Mouse (Mus musculus): ENCODE results near the gene Rassf1. TPM values are rescaled to one million over a fixed set of nuclear protein-coding genes. Genes with fewer than 3 reads are reported as not detected.

Gene Rassf1
- polyA plus RNA-seq, 1 experiment from 2014 or later: 89.7 TPM

GRCm38 (mm10) chr9:107521711-107522399 lies 29.5 kb upstream of the Rassf1 start:
- Histone ChIP-seq H3K4me1 (peaks cover 23% of the 10 kb centered on the region), H3K27me3 (peaks cover 28% of the 10 kb centered on the region), H3K9me3 (no peaks in the 10 kb centered on the region), H3K27ac (no peak overlapping the region), H3K4me2 (peak overlapping the region; percentile 34), H3K4me3 (no peak overlapping the region), H3K36me3 (no peaks in the 10 kb centered on the region), H3K9ac (no peak overlapping the region)
- ATAC-seq (ENCODE audit: insufficient number of reproducible peaks, low FRiP score, low TSS enrichment, low read depth): no peak
- WGBS: 20% methylated on average over 25 of the region's 25 CpGs

GRCm38 (mm10) chr9:107522400-107522711 lies 29.0 kb upstream of the Rassf1 start:
- H3K9ac ChIP-seq: no peak overlapping the region
- H3K9me3 ChIP-seq: no peaks in the 10 kb centered on the region
- H3K27me3 ChIP-seq: peaks cover 33% of the 10 kb centered on the region
- WGBS: 30% methylated on average over 2 of the region's 2 CpGs
- H3K4me3 ChIP-seq: no peak overlapping the region
- peaks cover 28% of the 10 kb centered on the region for H3K4me1 ChIP-seq
- H3K4me2 ChIP-seq: peak overlapping the region; percentile 34; the same call in 1 of the 2 replicates
- no peak for ATAC-seq (ENCODE audit: insufficient number of reproducible peaks, low FRiP score, low TSS enrichment, low read depth)
- no peak overlapping the region for H3K27ac ChIP-seq
- no peaks in the 10 kb centered on the region for H3K36me3 ChIP-seq

- no peak overlapping the region for H3K9ac ChIP-seq
- WGBS: 5% methylated on average over 44 of the region's 44 CpGs
- no peaks in the 10 kb centered on the region for H3K9me3 ChIP-seq
- no peak overlapping the region for H3K27ac ChIP-seq
- peaks cover 43% of the 10 kb centered on the region for H3K27me3 ChIP-seq
- no peaks in the 10 kb centered on the region for H3K36me3 ChIP-seq
- peaks cover 24% of the 10 kb centered on the region for H3K4me1 ChIP-seq
- peak overlapping the region; percentile 36 for H3K4me3 ChIP-seq
- ATAC-seq (ENCODE audit: insufficient number of reproducible peaks, low FRiP score, low TSS enrichment, low read depth): 0 out of 2 replicates have a peak, but pooled peaks have one; percentile 16
- peak overlapping the region; percentile 67 for H3K4me2 ChIP-seq
Observed at GRCm38 (mm10) chr9:107526198-107527026, 24.9 kb upstream of the Rassf1 start.

GRCm38 (mm10) chr9:107533791-107534407 lies 17.5 kb upstream of the Rassf1 start, which contains the start of gene Tmem115:
TSS of gene Tmem115 (plus strand) at chr9:107533945.
- ATAC-seq (ENCODE audit: insufficient number of reproducible peaks, low FRiP score, low TSS enrichment, low read depth): peak; percentile 98
- Histone ChIP-seq H3K4me3 (peak within 1 kb of the TSS; percentile 81), H3K36me3 (peaks cover 16% of the 10 kb centered on the region), H3K27me3 (peaks cover 5% of the 10 kb centered on the region; the same call in 1 of the 2 replicates), H3K27ac (peak within 1 kb of the TSS; percentile 93), H3K4me2 (peak within 1 kb of the TSS; percentile 81), H3K9ac (peak within 1 kb of the TSS; percentile 77), H3K4me1 (peaks cover 29% of the 10 kb centered on the region), H3K9me3 (no peaks in the 10 kb centered on the region)
- 0% methylated on average over 47 of the region's 48 CpGs for WGBS

GRCm38 (mm10) chr9:107534408-107535202 lies 16.8 kb upstream of the Rassf1 start:
- peaks cover 29% of the 10 kb centered on the region for H3K4me1 ChIP-seq
- ATAC-seq (ENCODE audit: insufficient number of reproducible peaks, low FRiP score, low TSS enrichment, low read depth): no peak
- H3K4me3 ChIP-seq: peak overlapping the region; percentile 81
- H3K27ac ChIP-seq: peak overlapping the region; percentile 93
- no peaks in the 10 kb centered on the region for H3K9me3 ChIP-seq
- peak overlapping the region; percentile 81 for H3K4me2 ChIP-seq
- H3K27me3 ChIP-seq: peaks cover under 1% of the 10 kb centered on the region; the same call in 1 of the 2 replicates
- peaks cover 23% of the 10 kb centered on the region for H3K36me3 ChIP-seq
- WGBS: under 1% methylated on average over 40 of the region's 40 CpGs
- peak overlapping the region; percentile 77 for H3K9ac ChIP-seq

GRCm38 (mm10) chr9:107538231-107538630 lies 13.1 kb upstream of the Rassf1 start:
- Histone ChIP-seq H3K27me3 (no peaks in the 10 kb centered on the region), H3K9me3 (no peaks in the 10 kb centered on the region), H3K27ac (no peak overlapping the region), H3K4me3 (no peak overlapping the region), H3K4me1 (peaks cover 53% of the 10 kb centered on the region), H3K4me2 (no peak overlapping the region), H3K9ac (no peak overlapping the region), H3K36me3 (peaks cover 31% of the 10 kb centered on the region)
- 88% methylated on average over 7 of the region's 7 CpGs for WGBS
- ATAC-seq (ENCODE audit: insufficient number of reproducible peaks, low FRiP score, low TSS enrichment, low read depth): no peak

- Histone ChIP-seq H3K4me3 (no peak overlapping the region), H3K4me1 (peaks cover 49% of the 10 kb centered on the region), H3K9me3 (no peaks in the 10 kb centered on the region), H3K9ac (no peak overlapping the region), H3K4me2 (no peak overlapping the region), H3K27me3 (no peaks in the 10 kb centered on the region), H3K27ac (no peak overlapping the region), H3K36me3 (peaks cover 36% of the 10 kb centered on the region)
- WGBS: 96% methylated on average over 3 of the region's 3 CpGs
- ATAC-seq (ENCODE audit: insufficient number of reproducible peaks, low FRiP score, low TSS enrichment, low read depth): no peak
Observed at GRCm38 (mm10) chr9:107538711-107539110, 12.6 kb upstream of the Rassf1 start.

- Histone ChIP-seq H3K9me3 (no peaks in the 10 kb centered on the region), H3K9ac (no peak overlapping the region), H3K27me3 (no peaks in the 10 kb centered on the region), H3K27ac (no peak overlapping the region), H3K4me2 (no peak overlapping the region), H3K4me3 (no peak overlapping the region), H3K4me1 (peaks cover 52% of the 10 kb centered on the region), H3K36me3 (peaks cover 47% of the 10 kb centered on the region)
- 96% methylated on average over 8 of the region's 8 CpGs for WGBS
- ATAC-seq (ENCODE audit: insufficient number of reproducible peaks, low FRiP score, low TSS enrichment, low read depth): no peak
Observed at GRCm38 (mm10) chr9:107539940-107540339, 11.4 kb upstream of the Rassf1 start.

- Histone ChIP-seq H3K9me3 (no peaks in the 10 kb centered on the region), H3K4me2 (no peak overlapping the region), H3K27ac (no peak overlapping the region), H3K4me3 (no peak overlapping the region), H3K27me3 (no peaks in the 10 kb centered on the region), H3K9ac (no peak overlapping the region), H3K4me1 (peaks cover 52% of the 10 kb centered on the region), H3K36me3 (peaks cover 52% of the 10 kb centered on the region)
- ATAC-seq (ENCODE audit: insufficient number of reproducible peaks, low FRiP score, low TSS enrichment, low read depth): no peak
- 69% methylated on average over 4 of the region's 4 CpGs for WGBS
Observed at GRCm38 (mm10) chr9:107540420-107540819, 10.9 kb upstream of the Rassf1 start.

GRCm38 (mm10) chr9:107541005-107541404 lies 10.3 kb upstream of the Rassf1 start:
- Histone ChIP-seq H3K4me3 (peak overlapping the region; percentile 76), H3K9ac (no peak overlapping the region), H3K4me2 (peak overlapping the region; percentile 93), H3K27me3 (no peaks in the 10 kb centered on the region), H3K4me1 (peaks cover 50% of the 10 kb centered on the region), H3K36me3 (peaks cover 53% of the 10 kb centered on the region), H3K27ac (0 out of 2 replicates have a peak overlapping the region, but pooled peaks have one; percentile 77), H3K9me3 (no peaks in the 10 kb centered on the region)
- 29% methylated on average over 10 of the region's 10 CpGs for WGBS
- no peak for ATAC-seq (ENCODE audit: insufficient number of reproducible peaks, low FRiP score, low TSS enrichment, low read depth)
